Mouse (Mus musculus): ENCODE measurements at regions not wholly inside any gene's neighbourhood (a gene's known extent, or its start where the extent isn't known, plus 50 kb on each side); places are given as distances from the start of the nearest gene placed in this dataset.
"Not testable (repeated sequence)": the region's sequence is repeated elsewhere in the genome, so short reads cannot be mapped to it uniquely, and the experiment has no call there.

DNA sequence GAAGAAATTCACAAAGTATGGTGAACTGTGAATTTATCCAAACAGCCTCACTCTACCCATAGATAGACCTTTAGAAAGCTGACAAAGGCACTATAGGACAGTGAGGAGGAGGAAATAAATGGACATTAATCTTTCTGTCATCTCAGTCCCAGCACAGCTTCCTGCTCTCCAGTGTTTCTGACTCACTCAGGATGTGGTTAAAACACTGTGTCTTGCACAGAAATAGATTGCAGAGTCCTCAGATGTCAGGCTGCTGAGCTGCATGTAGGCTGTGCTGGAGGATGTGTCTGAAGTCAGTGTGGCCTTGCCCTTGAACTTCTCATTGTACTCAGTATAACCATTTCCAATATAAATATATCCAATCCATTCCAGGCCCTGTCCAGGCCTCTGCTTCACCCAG, 735.6 kb upstream of the Zfp386 start:
- DNase-seq (ENCODE audit: low read depth, low spot score) = peak; percentile 0

DNA sequence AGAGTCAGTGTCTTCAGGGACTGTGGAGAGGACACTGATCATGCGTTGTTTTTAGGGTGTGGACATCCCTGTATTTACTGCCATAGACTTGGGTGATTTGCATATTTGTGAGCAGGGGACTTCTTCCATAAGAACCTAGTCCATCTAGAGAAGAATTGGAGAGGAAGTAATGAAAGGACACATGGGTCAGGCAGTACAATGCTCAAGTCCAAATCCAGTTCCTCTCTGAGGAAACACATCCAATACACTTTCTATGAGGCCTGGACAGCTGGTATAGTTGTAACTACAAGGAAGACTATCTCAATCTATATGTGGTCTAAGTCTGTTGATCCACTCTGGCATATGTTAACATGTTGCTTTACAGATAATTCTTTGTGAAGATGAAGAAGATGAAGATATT, 734.9 kb upstream of the Zfp386 start:
- not testable (repeated sequence) for DNase-seq (ENCODE audit: low read depth, low spot score)

DNA sequence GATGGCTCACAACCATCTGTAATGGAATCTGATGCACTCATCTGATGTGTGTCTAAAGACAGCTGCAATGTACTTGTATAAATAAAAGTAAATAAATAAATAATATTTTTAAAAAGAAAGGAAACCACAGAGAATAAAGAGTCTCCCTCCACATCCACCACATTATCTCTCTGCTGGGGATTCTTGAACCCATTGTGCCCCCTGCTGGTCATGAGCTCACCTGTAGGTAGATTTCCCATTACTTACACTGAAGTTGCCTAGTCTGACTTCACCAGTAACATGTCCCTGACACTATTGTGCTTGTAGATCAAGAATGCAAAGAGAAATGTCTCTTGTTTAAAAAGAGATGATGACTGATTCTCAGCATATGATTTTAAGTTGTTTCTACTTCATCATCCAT, 726.9 kb upstream of the Zfp386 start:
- DNase-seq (ENCODE audit: low read depth, low spot score) = not testable (repeated sequence)

DNA sequence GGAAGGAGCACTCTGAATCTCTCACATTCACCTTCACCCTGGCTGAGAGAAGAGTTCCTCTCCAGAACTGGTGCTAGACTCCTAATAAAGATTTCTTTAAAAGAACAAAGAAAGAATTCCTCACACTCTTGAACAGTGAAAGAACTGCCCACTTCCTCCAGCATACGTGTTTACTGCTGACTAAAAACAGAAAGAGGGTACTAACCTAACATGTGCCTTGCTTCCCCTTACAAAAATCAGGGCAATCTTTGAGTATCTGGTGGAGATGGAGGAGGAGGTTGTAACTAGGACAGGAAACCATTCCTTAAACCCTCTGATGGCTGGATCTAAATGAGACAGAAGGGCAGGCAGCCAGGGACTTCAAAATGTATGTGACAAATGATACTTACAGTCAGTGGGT, 719.1 kb upstream of the Zfp386 start:
- DNase-seq (ENCODE audit: low read depth, low spot score) = no peak

DNA sequence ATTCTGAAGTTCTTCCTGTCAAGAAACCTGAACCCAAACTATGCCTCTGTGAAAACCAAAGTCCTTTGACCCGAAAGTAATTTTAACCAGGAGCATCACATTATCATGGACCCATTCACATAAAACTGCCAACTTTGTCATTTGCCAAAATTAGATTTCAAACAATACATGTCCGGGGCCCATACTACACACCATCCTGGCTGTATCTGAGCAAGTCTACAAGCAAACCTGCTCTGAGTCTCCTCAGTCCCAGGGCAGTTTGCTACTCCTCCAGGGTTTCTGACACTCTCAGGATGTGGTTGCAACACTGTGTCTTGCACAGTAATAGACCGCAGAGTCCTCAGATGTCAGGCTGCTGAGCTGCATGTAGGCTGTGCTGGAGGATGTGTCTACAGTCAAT, 712.8 kb upstream of the Zfp386 start:
- not testable (repeated sequence) for DNase-seq (ENCODE audit: low read depth, low spot score)

DNA sequence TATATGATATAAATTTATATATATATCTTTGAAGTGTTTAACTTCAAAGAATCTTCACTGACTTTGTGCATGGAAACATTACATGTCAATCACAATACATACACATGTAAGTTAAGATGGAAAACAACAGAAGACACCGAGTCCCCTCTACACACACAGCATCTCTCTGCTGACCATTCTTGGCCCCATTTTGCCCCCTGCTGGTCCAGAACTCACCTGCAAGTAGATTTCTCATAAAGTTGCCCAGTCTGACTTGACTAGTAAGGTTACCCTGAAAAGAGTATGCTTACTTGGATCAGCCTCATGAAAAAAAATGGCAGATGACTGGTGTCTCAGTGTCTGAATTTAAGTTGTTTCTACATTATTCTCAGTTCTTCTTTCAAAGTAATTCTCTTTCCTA, 710.9 kb upstream of the Zfp386 start:
- DNase-seq (ENCODE audit: low read depth, low spot score) = no peak

DNA sequence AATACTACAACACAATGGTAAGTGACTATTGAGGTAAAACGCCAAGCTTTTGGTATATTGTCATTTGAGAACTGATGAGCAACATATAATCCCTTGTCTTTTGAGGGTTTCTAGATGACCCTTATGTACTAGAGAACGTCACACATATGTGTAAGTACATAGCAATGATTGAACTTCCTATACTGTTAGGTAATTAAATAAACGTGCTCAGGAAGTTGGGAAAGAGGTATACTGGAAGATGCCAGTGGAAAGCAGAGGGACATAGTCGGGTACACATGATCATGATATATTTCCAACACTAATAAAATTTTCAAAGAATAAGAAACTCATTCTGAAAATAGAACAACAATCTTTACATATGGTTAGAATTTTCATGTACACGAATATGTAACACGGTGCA, 701.4 kb upstream of the Zfp386 start:
- not testable (repeated sequence) for DNase-seq (ENCODE audit: low read depth, low spot score)

DNA sequence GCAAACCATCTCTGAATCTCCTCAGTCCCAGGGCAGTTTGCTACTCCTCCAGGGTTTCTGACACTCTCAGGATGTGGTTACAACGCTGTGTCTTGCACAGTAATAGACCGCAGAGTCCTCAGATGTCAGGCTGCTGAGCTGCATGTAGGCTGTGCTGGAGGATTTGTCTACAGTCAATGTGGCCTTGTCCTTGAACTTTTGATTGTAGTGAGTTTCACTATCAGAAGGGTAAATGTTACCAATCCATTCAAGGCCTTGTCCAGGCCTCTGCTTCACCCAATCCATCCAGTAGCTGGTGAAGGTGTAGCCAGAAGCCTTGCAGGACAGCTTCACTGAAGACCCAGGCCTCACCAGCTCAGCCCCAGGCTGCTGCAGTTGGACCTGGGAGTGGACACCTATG, 688.5 kb upstream of the Zfp386 start:
- not testable (repeated sequence) for DNase-seq (ENCODE audit: low read depth, low spot score)

DNA sequence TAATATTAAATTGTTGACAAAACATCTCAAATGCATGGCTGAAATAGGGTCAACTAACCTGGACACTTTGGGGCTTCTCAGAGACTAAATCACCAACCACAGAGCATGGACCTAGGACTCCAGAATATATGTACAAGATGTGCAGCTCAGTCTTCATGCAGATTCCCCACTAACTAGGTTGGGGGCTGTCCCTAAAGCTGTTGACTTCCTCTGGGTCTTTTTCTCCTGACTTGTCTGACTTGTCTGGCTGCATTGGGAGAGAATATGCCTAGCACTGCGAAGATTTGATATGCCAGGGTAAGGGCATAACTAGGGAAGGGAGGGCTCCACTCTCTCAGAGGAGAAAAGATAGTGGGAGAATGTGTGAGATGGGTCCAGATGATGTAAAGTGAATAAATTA, 681.9 kb upstream of the Zfp386 start:
- DNase-seq (ENCODE audit: low read depth, low spot score) = not testable (repeated sequence)

DNA sequence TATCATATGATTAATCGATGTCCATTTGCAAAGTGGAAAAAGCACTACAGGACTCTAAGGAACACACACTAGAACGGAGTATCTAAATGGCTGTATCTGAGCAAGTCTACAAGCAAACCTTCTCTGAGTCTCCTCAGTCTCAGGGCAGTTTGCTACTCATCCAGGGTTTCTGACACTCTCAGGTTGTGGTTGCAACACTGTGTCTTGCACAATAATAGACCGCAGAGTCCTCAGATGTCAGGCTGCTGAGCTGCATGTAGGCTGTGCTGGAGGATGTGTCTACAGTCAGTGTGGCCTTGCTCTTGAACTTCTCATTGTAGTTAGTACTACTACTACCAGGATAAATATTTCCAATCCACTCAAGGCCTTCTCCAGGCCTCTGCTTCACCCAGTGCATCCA, 675.7 kb upstream of the Zfp386 start:
- not testable (repeated sequence) for DNase-seq (ENCODE audit: low read depth, low spot score)

DNA sequence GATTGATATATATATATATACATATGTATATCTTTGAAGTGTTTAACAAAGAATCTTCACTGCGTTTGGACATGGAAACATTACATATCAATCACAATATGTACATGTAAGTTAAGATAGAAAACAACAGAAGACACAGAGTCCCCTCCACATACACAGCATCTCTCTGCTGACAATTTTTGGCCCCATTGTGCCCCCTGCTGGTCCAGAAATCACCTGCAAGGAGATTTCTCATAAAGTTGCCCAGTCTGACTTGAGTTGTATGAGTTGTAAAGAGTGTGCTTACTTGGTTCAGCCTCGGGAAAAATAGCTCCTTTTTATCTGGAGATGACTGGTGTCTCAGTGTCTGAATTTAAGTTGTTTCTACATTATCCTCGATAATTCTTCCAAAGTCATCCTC, 674.5 kb upstream of the Zfp386 start:
- not testable (repeated sequence) for DNase-seq (ENCODE audit: low read depth, low spot score)

DNA sequence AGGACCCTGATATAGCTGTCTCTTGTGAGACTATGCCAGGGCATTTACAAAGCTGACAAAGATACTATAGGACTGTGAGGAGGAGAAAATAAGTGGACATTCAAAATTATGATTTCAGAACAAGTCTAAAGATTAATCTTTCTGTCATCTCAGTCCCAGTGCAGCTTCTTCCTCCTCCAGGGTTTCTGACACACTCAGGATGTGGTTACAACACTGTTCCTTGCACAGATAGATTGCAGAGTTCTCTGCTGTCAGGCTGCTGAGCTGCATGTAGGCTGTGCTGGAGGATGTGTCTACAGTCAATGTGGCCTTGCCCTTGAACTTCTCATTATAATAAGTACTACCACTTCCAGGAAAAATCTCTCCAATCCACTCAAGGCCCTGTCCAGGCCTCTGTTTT, 661.0 kb upstream of the Zfp386 start:
- DNase-seq (ENCODE audit: low read depth, low spot score) = not testable (repeated sequence)

DNA sequence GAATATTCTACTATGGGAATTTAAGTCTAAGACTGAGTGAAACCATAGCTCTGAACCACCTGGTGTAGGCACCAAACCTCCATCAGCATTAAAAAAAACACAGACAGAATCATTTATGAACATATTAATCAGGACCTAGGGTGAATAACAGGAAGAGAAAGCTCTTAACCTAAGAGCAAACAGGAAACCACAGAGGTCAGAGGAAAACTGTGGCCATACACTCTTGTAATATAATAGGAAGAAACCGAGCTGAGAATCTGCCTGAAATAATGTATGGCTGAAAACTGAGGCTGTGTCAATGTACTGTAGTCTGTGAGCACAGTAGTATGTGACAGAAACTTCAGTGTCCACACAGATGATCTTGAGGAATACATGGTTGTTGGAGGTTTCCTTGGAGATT, 643.4 kb upstream of the Zfp386 start:
- no peak for DNase-seq (ENCODE audit: low read depth, low spot score)

DNA sequence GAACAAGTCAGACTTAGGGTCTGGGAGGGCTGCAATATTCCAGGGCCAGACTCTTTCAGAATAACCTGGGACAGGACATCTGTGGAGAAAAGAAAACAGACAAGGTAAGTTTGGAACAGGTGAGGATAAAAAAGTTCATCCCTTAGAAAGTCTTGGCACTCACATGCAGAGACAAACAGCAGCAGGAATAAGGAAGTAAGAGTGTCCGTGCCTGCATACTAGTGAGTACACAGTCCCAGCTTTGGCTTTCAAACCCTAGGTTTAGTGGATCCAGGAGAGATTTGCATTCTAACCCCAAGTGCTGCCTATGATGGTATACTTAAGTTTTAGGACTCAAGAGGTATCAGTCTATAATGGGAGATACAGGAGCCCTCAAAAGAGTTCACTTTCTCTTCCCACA, 642.9 kb upstream of the Zfp386 start:
- no peak for DNase-seq (ENCODE audit: low read depth, low spot score)

DNA sequence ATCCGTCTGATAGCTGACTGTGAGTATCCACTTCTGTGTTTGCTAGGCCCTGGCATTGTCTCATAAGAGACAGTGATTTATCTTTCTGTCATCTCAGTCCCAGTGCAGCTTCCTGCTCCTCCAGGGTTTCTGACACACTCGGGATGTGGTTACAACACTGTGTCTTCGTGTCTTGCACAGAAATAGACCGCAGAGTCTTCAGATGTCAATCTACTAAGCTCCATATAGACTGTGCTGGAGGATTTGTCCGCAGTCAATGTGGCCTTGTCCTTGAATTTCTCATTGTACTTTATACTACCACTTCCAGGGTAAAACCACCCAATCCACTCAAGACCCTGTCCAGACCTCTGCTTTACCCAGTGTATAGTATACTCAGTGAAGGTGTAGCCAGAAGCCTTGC, 601.3 kb upstream of the Zfp386 start:
- not testable (repeated sequence) for DNase-seq (ENCODE audit: low read depth, low spot score)

DNA sequence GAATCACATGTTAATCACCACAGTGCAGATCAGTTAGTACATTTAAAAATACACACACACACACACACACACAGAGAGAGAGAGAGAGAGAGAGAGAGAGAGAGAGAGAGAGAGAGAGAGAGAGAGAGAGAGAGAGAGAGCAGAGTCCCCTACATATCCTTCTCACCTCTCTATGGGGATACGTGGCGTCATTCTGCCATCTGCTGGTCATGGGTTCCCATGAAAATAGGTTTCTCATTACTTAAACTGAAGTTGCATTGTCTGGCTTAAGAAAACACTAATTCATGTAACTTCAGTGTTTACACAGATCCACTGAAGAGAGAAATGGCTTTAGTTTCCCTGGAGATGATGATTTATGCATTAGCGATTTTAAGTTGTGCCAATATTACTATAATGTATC, 594.9 kb upstream of the Zfp386 start:
- DNase-seq (ENCODE audit: low read depth, low spot score) = not testable (repeated sequence)

DNA sequence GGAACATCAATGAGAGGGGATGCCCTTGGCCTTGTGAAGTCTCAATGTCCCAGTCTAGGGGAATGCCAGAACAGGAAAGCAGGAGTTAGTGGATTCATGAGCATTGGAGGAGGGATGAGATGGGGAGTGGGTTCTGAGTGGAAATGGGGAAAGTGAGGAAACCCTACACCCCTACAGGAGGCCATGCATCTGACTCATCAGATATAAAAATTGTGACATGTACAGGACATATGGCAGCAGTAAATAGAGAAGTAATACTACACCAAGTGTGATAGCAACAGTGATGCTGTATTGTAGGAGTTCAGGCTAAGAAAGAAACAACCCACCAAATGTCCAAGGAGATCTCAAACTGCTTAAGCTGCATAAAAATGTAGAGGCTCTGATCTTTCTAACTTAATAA, 582.7 kb upstream of the Zfp386 start:
- not testable (repeated sequence) for DNase-seq (ENCODE audit: low read depth, low spot score)

DNA sequence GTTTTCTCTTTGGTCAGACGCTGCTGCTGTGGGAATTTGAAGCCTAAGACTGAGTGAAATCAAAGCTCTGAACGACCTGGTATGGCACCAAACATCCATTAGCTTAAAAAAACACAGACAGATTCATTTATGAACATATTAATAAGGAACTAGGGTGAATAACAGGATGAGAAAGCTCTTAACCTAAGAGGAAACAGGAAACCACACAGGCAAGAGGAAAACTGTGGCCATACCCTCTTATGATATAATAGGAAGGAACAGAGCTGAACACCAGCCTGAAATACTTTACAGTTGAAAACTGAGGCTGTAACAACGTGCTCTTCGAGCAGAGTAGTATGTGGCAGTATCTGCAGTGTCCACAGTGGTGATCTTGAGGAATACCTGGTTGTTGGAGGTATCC, 579.5 kb upstream of the Zfp386 start:
- not testable (repeated sequence) for DNase-seq (ENCODE audit: low read depth, low spot score)

DNA sequence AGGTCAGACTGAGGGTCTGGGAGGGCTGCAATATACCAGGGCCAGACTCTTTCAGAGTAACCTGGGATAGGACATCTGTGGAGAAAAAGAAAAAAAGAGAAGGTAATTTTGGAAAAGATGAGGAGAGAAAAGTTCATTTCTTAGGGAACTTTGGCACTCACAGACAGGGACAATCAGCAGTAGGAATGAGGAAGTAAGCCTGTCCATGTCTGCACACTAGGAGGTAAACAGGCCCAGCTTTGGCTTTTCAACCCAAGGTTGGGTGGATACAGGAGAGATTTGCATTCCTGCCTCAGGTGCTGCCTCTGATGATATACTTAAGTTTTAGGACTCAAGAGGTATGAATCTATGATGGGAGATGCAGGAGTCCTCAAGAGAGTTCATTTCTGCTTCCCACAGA, 579.0 kb upstream of the Zfp386 start:
- DNase-seq (ENCODE audit: low read depth, low spot score) = not testable (repeated sequence)

DNA sequence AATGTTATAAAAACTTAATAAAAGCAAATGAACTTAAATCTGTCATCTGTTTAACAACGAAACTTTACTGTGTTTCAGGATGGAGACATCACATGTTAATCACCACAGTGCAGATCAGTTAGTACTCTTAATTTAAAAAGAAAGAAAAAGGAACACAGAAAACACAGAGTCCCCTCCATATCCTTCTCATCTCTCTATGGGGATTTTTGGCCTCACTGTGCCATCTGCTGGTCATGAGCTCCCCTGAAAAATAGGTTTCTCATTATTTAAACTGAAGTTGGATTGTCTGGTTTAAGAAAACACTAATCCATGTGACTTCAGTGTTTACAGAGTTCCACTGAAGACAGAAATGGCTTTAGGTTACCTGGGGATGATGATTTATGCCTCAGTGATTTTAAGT, 548.7 kb upstream of the Zfp386 start:
- no peak for DNase-seq (ENCODE audit: low read depth, low spot score)

DNA sequence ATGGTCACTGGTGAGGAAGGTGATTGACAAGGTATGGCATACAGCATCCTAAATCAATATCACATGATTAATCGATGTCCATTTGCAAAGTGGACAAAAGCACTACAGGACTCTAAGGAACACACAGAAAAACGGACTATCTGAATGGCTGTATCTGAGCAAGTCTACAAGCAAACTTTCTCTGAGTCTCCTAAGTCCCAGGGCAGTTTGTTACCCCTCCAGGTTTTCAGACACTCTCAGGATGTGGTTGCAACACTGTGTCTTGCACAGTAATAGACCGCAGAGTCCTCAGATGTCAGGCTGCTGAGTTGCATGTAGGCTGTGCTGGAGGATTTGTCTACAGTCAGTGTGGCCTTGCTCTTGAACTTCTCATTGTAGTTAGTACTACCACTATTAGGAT, 540.2 kb upstream of the Zfp386 start:
- not testable (repeated sequence) for DNase-seq (ENCODE audit: low read depth, low spot score)

DNA sequence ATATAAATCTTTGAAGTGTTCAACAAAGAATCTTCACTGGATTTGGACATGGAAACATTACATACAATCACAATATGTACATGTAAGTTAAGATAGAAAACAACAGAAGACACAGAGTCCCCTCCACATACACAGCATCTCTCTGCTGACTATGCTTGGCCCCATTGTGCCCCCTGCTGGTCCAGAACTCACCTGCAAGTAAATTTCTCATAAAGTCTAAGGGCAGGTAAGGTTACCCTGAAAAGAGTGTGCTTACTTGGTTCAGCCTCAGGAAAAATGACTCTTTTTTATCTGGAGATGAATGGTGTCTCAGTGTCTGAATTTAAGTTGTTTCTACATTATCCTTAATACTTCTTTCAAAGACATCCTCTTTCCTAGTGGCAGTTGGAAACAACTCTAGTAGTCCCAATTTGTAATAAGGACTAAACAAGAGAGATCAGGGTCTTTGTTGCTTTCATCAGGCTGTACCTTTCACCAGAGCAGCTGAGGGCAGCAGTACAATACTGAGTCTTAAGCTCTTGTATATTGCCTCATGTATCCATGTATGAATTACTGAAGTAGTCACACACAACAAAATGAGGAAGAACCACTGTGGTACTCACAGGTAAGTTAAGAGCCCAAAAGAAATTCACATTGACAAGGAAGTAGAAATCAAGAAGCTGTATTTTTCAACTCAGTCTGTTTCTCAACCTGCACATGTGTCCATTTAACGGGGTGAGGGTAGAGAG, 538.7 kb upstream of the Zfp386 start:
- DNase-seq (ENCODE audit: low read depth, low spot score) = not testable (repeated sequence)

DNA sequence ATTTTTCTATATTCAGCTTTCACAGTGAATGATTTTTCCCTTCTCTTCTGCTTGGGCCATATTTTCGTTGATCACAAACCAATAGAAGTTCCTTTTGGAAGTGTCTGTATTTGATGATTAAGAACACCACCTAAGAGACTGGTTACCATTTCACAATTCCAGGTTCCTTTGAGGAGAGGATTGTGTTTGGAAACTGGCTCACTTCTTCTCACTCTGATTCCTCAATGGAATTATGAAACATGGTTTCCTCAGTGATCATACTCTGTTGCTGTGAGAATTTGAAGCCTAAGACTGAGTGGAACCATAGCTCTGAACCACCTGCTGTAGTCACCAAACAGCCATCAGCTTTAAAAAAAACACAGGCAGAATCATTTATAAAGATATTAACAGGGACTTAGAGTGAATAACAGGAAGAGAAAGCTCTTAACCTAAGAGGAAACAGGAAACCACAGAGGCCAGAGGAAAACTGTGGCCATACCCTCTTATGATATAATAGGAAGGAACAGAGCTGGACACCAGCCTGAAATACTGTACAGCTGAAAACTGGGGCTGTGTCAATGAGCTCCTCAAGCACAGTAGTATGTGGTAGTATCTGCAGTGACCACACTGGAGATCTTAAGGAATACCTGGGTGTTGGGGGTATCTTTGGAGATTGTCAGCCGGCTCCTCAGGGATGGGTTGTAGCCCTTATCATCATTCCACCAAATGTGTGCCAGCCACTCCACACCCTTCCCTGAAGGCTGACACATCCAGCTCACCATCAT, 528.6 kb upstream of the Zfp386 start:
- not testable (repeated sequence) for DNase-seq (ENCODE audit: low read depth, low spot score)
